Mouse (Mus musculus): Measurements from ENCODE around the gene Dnaaf2. TPM values are rescaled to one million over a fixed set of nuclear protein-coding genes. Genes with fewer than 3 reads are reported as not detected.

The Dnaaf2 gene
- polyA plus RNA-seq (2015; fragmentation: Nextera tagmentation; extraction: Ambion mirVana) = 10.4 and 11.4 TPM in 2 replicates

GRCm38 (mm10) chr12:69198164-69198535 is at the start of gene Dnaaf2:
Gene Dnaaf2, minus strand, starts transcription at chr12:69198429.
- H3K9me3 ChIP-seq = no peaks in the 10 kb centered on the region
- under 1% methylated on average over 18 of the region's 18 CpGs for WGBS
- peak; percentile 38 for ATAC-seq (ENCODE audit: low FRiP score, low read depth)
- peaks cover 34% of the 10 kb centered on the region for H3K36me3 ChIP-seq
- H3K9ac ChIP-seq = peak within 1 kb of the TSS; percentile 90
- H3K4me2 ChIP-seq (replicated peaks) = peak within 1 kb of the TSS; percentile 95
- H3K27me3 ChIP-seq = no peaks in the 10 kb centered on the region
- peak within 1 kb of the TSS; percentile 96 for H3K4me3 ChIP-seq
- peak within 1 kb of the TSS; percentile 88 for H3K27ac ChIP-seq
- H3K4me1 ChIP-seq = peaks cover 21% of the 10 kb centered on the region

- Histone ChIP-seq H3K9ac (peak overlapping the region; percentile 86), H3K4me2 (replicated peaks) (peak overlapping the region; percentile 65), H3K4me1 (peaks cover 8% of the 10 kb centered on the region), H3K4me3 (peak overlapping the region; percentile 71), H3K36me3 (no peaks in the 10 kb centered on the region), H3K27ac (peak overlapping the region; percentile 79), H3K9me3 (no peaks in the 10 kb centered on the region), H3K27me3 (no peaks in the 10 kb centered on the region)
- WGBS = under 1% methylated on average over 64 of the region's 64 CpGs
- peak; percentile 91 for ATAC-seq (ENCODE audit: low FRiP score, low read depth)
These were observed 43.7 kb upstream of the Dnaaf2 start for GRCm38 (mm10) chr12:69241771-69242431.

GRCm38 (mm10) chr12:69241405-69241770 is 43.2 kb upstream of the Dnaaf2 start:
- H3K36me3 ChIP-seq = no peaks in the 10 kb centered on the region
- 4% methylated on average over 3 of the region's 3 CpGs for WGBS
- H3K9ac ChIP-seq = peak overlapping the region; percentile 86
- peak overlapping the region; percentile 65 for H3K4me2 ChIP-seq (replicated peaks)
- peak overlapping the region; percentile 79 for H3K27ac ChIP-seq
- no peaks in the 10 kb centered on the region for H3K9me3 ChIP-seq
- ATAC-seq (ENCODE audit: low FRiP score, low read depth) = 0 out of 2 replicates have a peak, but pooled peaks have one; percentile 16
- peaks cover 8% of the 10 kb centered on the region for H3K4me1 ChIP-seq
- H3K4me3 ChIP-seq = peak overlapping the region; percentile 71
- no peaks in the 10 kb centered on the region for H3K27me3 ChIP-seq

GRCm38 (mm10) chr12:69240876-69241275 is 42.6 kb upstream of the Dnaaf2 start, which contains the start of gene Klhdc1:
Gene Klhdc1, plus strand, starts transcription at chr12:69241176.
- Histone ChIP-seq H3K9me3 (no peaks in the 10 kb centered on the region), H3K27me3 (no peaks in the 10 kb centered on the region), H3K4me3 (peak within 1 kb of the TSS; percentile 71), H3K9ac (peak within 1 kb of the TSS; percentile 86), H3K36me3 (no peaks in the 10 kb centered on the region), H3K27ac (peak within 1 kb of the TSS; percentile 79), H3K4me2 (replicated peaks) (peak within 1 kb of the TSS; percentile 65), H3K4me1 (peaks cover 8% of the 10 kb centered on the region)
- WGBS = 61% methylated on average over 6 of the region's 6 CpGs
- no peak for ATAC-seq (ENCODE audit: low FRiP score, low read depth)

GRCm38 (mm10) chr12:69238284-69238683 is 40.1 kb upstream of the Dnaaf2 start:
- no peak overlapping the region for H3K4me3 ChIP-seq
- H3K9ac ChIP-seq = no peak overlapping the region
- H3K36me3 ChIP-seq = no peaks in the 10 kb centered on the region
- H3K27ac ChIP-seq = no peak overlapping the region
- no peaks in the 10 kb centered on the region for H3K9me3 ChIP-seq
- H3K27me3 ChIP-seq = no peaks in the 10 kb centered on the region
- WGBS = 41% methylated on average over 3 of the region's 3 CpGs
- peaks cover 8% of the 10 kb centered on the region for H3K4me1 ChIP-seq
- H3K4me2 ChIP-seq (replicated peaks) = no peak overlapping the region
- no peak for ATAC-seq (ENCODE audit: low FRiP score, low read depth)

GRCm38 (mm10) chr12:69235782-69236181 is 37.6 kb upstream of the Dnaaf2 start:
- H3K4me3 ChIP-seq = no peak overlapping the region
- 89% methylated on average over 6 of the region's 6 CpGs for WGBS
- no peaks in the 10 kb centered on the region for H3K36me3 ChIP-seq
- no peaks in the 10 kb centered on the region for H3K9me3 ChIP-seq
- no peak overlapping the region for H3K4me2 ChIP-seq (replicated peaks)
- H3K9ac ChIP-seq = no peak overlapping the region
- H3K27me3 ChIP-seq = no peaks in the 10 kb centered on the region
- H3K4me1 ChIP-seq = peaks cover 2% of the 10 kb centered on the region
- no peak overlapping the region for H3K27ac ChIP-seq
- ATAC-seq (ENCODE audit: low FRiP score, low read depth) = no peak

GRCm38 (mm10) chr12:69229251-69229650 is 31.0 kb upstream of the Dnaaf2 start:
- H3K9me3 ChIP-seq = no peaks in the 10 kb centered on the region
- H3K4me3 ChIP-seq = no peak overlapping the region
- peaks cover 4% of the 10 kb centered on the region; the same call in 1 of the 2 replicates for H3K4me1 ChIP-seq
- ATAC-seq (ENCODE audit: low FRiP score, low read depth) = no peak
- H3K9ac ChIP-seq = no peak overlapping the region
- WGBS = 66% methylated on average over 2 of the region's 2 CpGs
- no peak overlapping the region for H3K4me2 ChIP-seq (replicated peaks)
- H3K27me3 ChIP-seq = no peaks in the 10 kb centered on the region
- peaks cover 14% of the 10 kb centered on the region for H3K36me3 ChIP-seq
- no peak overlapping the region for H3K27ac ChIP-seq

- peak; percentile 97 for ATAC-seq (ENCODE audit: low FRiP score, low read depth)
- H3K27me3 ChIP-seq = no peaks in the 10 kb centered on the region
- peak within 1 kb of the TSS; percentile 89 for H3K27ac ChIP-seq
- no peaks in the 10 kb centered on the region for H3K9me3 ChIP-seq
- peak within 1 kb of the TSS; percentile 65 for H3K4me3 ChIP-seq
- H3K9ac ChIP-seq = peak within 1 kb of the TSS; percentile 65
- H3K4me1 ChIP-seq = peaks cover 4% of the 10 kb centered on the region; the same call in 1 of the 2 replicates
- peaks cover 23% of the 10 kb centered on the region for H3K36me3 ChIP-seq
- H3K4me2 ChIP-seq (replicated peaks) = peak within 1 kb of the TSS; percentile 59
- 0% methylated on average over 37 of the region's 37 CpGs for WGBS
These were observed 29.7 kb upstream of the Dnaaf2 start, which contains the start of gene Pole2 for GRCm38 (mm10) chr12:69227776-69228466. Gene Pole2, minus strand, starts transcription at chr12:69228195.

- no peaks in the 10 kb centered on the region for H3K9me3 ChIP-seq
- H3K27me3 ChIP-seq = no peaks in the 10 kb centered on the region
- WGBS = 92% methylated on average over 19 of the region's 19 CpGs
- no peak overlapping the region for H3K4me2 ChIP-seq (replicated peaks)
- H3K36me3 ChIP-seq = peaks cover 79% of the 10 kb centered on the region
- H3K4me1 ChIP-seq = no peaks in the 10 kb centered on the region
- no peak overlapping the region for H3K27ac ChIP-seq
- H3K4me3 ChIP-seq = no peak overlapping the region
- H3K9ac ChIP-seq = peak overlapping the region; percentile 35; the same call in 1 of the 2 replicates
- no peak for ATAC-seq (ENCODE audit: low FRiP score, low read depth)
These were observed 22.5 kb upstream of the Dnaaf2 start for GRCm38 (mm10) chr12:69220613-69221277.

- Histone ChIP-seq H3K4me3 (no peak overlapping the region), H3K27me3 (no peaks in the 10 kb centered on the region), H3K4me1 (no peaks in the 10 kb centered on the region), H3K9me3 (no peaks in the 10 kb centered on the region), H3K27ac (no peak overlapping the region), H3K4me2 (replicated peaks) (no peak overlapping the region), H3K9ac (no peak overlapping the region), H3K36me3 (peaks cover 87% of the 10 kb centered on the region)
- no peak for ATAC-seq (ENCODE audit: low FRiP score, low read depth)
- 95% methylated on average over 7 of the region's 7 CpGs for WGBS
These were observed 18.4 kb upstream of the Dnaaf2 start for GRCm38 (mm10) chr12:69216587-69216986.

GRCm38 (mm10) chr12:69215000-69215785 is 17.0 kb upstream of the Dnaaf2 start:
- H3K9me3 ChIP-seq = no peaks in the 10 kb centered on the region
- H3K36me3 ChIP-seq = peaks cover 80% of the 10 kb centered on the region
- no peak for ATAC-seq (ENCODE audit: low FRiP score, low read depth)

More at GRCm38 (mm10) chr12:69215000-69215785, 17.0 kb upstream of the Dnaaf2 start:
- Histone ChIP-seq H3K27ac (no peak overlapping the region), H3K27me3 (no peaks in the 10 kb centered on the region), H3K9ac (no peak overlapping the region), H3K4me2 (replicated peaks) (no peak overlapping the region), H3K4me1 (no peaks in the 10 kb centered on the region), H3K4me3 (no peak overlapping the region)
- WGBS = 89% methylated on average over 3 of the region's 3 CpGs
